In genomic region chr9:106195693-106196092, GRCm38 (mm10) we compare ENCODE assay signal across 15 mouse cellular contexts. TPM values are rescaled to one million over a fixed set of nuclear protein-coding genes. Genes with fewer than 3 reads are reported as not detected.
DNase-seq lines count a peak whose midpoint lies in the region; TF ChIP-seq lines count a peak whose summit lies in the region.
"Had no signal": no experiment of that assay in that cellular context is flagged by ENCODE, and none has a peak within 500 bp of the region (broad histone marks: within the 10 kb centered on the region; RNA-seq: fewer than 3 reads in every experiment).

No protein-coding gene starts in this region.

- no peaks in the 10 kb centered on the region for H3K27me3 ChIP-seq in cerebellum, adult 2 months (ENCODE audit: control insufficient read depth, insufficient read depth, low read length)
- H3K27me3 ChIP-seq: kidney, embryonic 15.5 days; stomach, embryonic 15.5 days had no signal

- WGBS in cerebellum, adult 2 months = 25% methylated on average over 8 of the region's 8 CpGs

- no peak for TF ChIP-seq POLR2A in brain, embryonic 14.5 days (IDR thresholded peaks at IDR 0.05; ENCODE audit: borderline replicate concordance, extremely low read depth, insufficient read depth, insufficient read length, poor library complexity, severe bottlenecking)
- no peak for TF ChIP-seq POLR2A in cerebellum, adult 2 months (IDR thresholded peaks at IDR 0.05; ENCODE audit: borderline replicate concordance, insufficient read depth, low read length)

- TF ChIP-seq CTCF in brain, embryonic 14.5 days (IDR thresholded peaks at IDR 0.05; ENCODE audit: borderline replicate concordance, extremely low read depth, insufficient read depth, insufficient read length) = no peak
- TF ChIP-seq CTCF in cerebellum, adult 2 months (IDR thresholded peaks at IDR 0.05; ENCODE audit: borderline replicate concordance, insufficient read depth, low read depth, low read length) = no peak

- H3K4me1 ChIP-seq in cerebellum, adult 2 months (ENCODE audit: control insufficient read depth, insufficient read depth, low read length) = peaks cover 28% of the 10 kb centered on the region

- peak overlapping the region; percentile 56 for H3K27ac ChIP-seq in cerebellum, adult 2 months (ENCODE audit: insufficient read depth, low read length)
- H3K27ac ChIP-seq: heart, adult 2 months; kidney, embryonic 15.5 days; liver, embryonic 13.5 days; stomach, embryonic 15.5 days had no signal

- intact Hi-C loops in left cerebral cortex, postnatal 4 days (cut with DNase I) = no loop called here

- H3K4me3 ChIP-seq in cerebellum, adult 2 months (replicated peaks; ENCODE audit: insufficient read depth, low read depth, low read length) = no peak overlapping the region
- H3K4me3 ChIP-seq: heart, adult 2 months; kidney, embryonic 15.5 days; liver, embryonic 13.5 days; stomach, embryonic 15.5 days had no signal

- DNase-seq in layer of hippocampus, adult 11-12 months (ENCODE audit: low spot score) = peak; percentile 53
- DNase-seq in layer of hippocampus, postnatal 36 days = no peak
- peak; percentile 71 for DNase-seq in brain, embryonic 14.5 days (ENCODE audit: low read depth)
- DNase-seq in cerebellum, adult 2 months = peak; percentile 78 to 90
- DNase-seq in left cerebral cortex, postnatal 4 days = peak; percentile 47
- DNase-seq in lung, postnatal 4 days = no peak
- DNase-seq in gastrocnemius, adult 8-10 months (ENCODE audit: low spot score in 2 of 2) = no peak
- DNase-seq: heart, adult 2 months; liver, embryonic 13.5 days; lung, postnatal 36 days; right cerebral cortex, postnatal 4 days had no signal

RNA-seq across cellular contexts. Expression of gene Ppm1m, which starts 3.9 kb away (rescaled TPM):
- 10 to 100 TPM; 16.0 to 20.8 TPM for total RNA-seq in layer of hippocampus, postnatal 36 days (2021)
- polyA plus RNA-seq in brain, embryonic 14.5 days (2012; rRNA removed) = 24.1 and 26.7 TPM in 2 replicates
- polyA plus RNA-seq in cerebellum, adult 2 months (2012; rRNA removed) = 36.0 and 38.9 TPM in 2 replicates
- 10 to 100 TPM; 16.1 to 18.7 TPM for total RNA-seq in left cerebral cortex, postnatal 4 days (2021)
- total RNA-seq in gastrocnemius, adult 8-10 months (2022) = 1 to 10 TPM; 2.3 to 4.5 (median 3.3) TPM

RNA-seq across cellular contexts. Expression of gene Twf2, which starts 7.2 kb away (rescaled TPM):
- 10 to 100 TPM; 52.1 to 57.5 TPM for total RNA-seq in layer of hippocampus, postnatal 36 days (2021)
- 51.1 and 63.8 TPM in 2 replicates for polyA plus RNA-seq in brain, embryonic 14.5 days (2012; rRNA removed)
- polyA plus RNA-seq in cerebellum, adult 2 months (2012; rRNA removed) = 54.7 and 59.1 TPM in 2 replicates
- total RNA-seq in left cerebral cortex, postnatal 4 days (2021) = 10 to 100 TPM; 34.4 to 38.2 TPM
- 100 to 1,000 TPM; 129 to 168 (median 143) TPM for total RNA-seq in gastrocnemius, adult 8-10 months (2022)

RNA-seq across cellular contexts. Expression of gene Wdr82, which starts 25.0 kb away (rescaled TPM):
- 100 to 1,000 TPM; 143 TPM for total RNA-seq in layer of hippocampus, postnatal 36 days (2021)
- 169 and 175 TPM in 2 replicates for polyA plus RNA-seq in brain, embryonic 14.5 days (2012; rRNA removed)
- 137 and 140 TPM in 2 replicates for polyA plus RNA-seq in cerebellum, adult 2 months (2012; rRNA removed)
- total RNA-seq in left cerebral cortex, postnatal 4 days (2021) = 100 to 1,000 TPM; 168 to 170 TPM
- 10 to 100 TPM; 15.4 to 25.2 (median 18.1) TPM for total RNA-seq in gastrocnemius, adult 8-10 months (2022)

RNA-seq across cellular contexts. Expression of gene Tlr9, which starts 26.7 kb away (rescaled TPM):
- total RNA-seq in layer of hippocampus, postnatal 36 days (2021) = 1 to 10 TPM in 1 of 2 experiments, under 1 TPM in 1; 0.97 to 1.6 TPM
- 0.23 and 0.45 TPM in 2 replicates for polyA plus RNA-seq in brain, embryonic 14.5 days (2012; rRNA removed)
- polyA plus RNA-seq in cerebellum, adult 2 months (2012; rRNA removed) = 0.31 and 0.57 TPM in 2 replicates
- total RNA-seq in left cerebral cortex, postnatal 4 days (2021) = under 1 TPM; 0.46 to 0.48 TPM
- under 1 TPM in 3 of 4 experiments, not detected in 1; 0.10 to 0.43 (median 0.19) TPM for total RNA-seq in gastrocnemius, adult 8-10 months (2022)
- polyA plus RNA-seq: CD4-positive, CD25-positive, alpha-beta regulatory T cell, adult 4 months; neural tube, embryonic 11.5 days had no signal

RNA-seq across cellular contexts. Expression of gene Glyctk, which starts 37.8 kb away (rescaled TPM):
- 1 to 10 TPM; 4.2 to 4.8 TPM for total RNA-seq in layer of hippocampus, postnatal 36 days (2021)
- polyA plus RNA-seq in brain, embryonic 14.5 days (2012; rRNA removed) = 1.3 and 1.6 TPM in 2 replicates
- polyA plus RNA-seq in cerebellum, adult 2 months (2012; rRNA removed) = 1.7 and 2.2 TPM in 2 replicates
- 1 to 10 TPM; 2.7 to 3.5 TPM for total RNA-seq in left cerebral cortex, postnatal 4 days (2021)
- 1 to 10 TPM in 1 of 4 experiments, under 1 TPM in 3; 0.61 to 1.5 (median 0.82) TPM for total RNA-seq in gastrocnemius, adult 8-10 months (2022)

Comparison
In these comparisons a context has a peak if more than half of its experiments do, and no peak if none do; other contexts are left out.
1. DNase-seq: peak in layer of hippocampus, adult 11-12 months (single experiment), brain, embryonic 14.5 days (single experiment), cerebellum, adult 2 months (2 of 2) and left cerebral cortex, postnatal 4 days (single experiment); none in layer of hippocampus, postnatal 36 days (0 of 2), lung, postnatal 4 days (0 of 2) and gastrocnemius, adult 8-10 months (0 of 2).
2. RNA of gene Wdr82, which starts 25.0 kb away (total RNA-seq): 168 to 170 TPM in left cerebral cortex, postnatal 4 days and 143 TPM in layer of hippocampus, postnatal 36 days; 15.4 to 25.2 TPM in gastrocnemius, adult 8-10 months; every median in the first group is over 4 times any median in the second.